Comparison of ENCODE assay signal across 9 mouse cellular contexts in genomic region chr19:48413836-48414235, GRCm38 (mm10).
A peak's percentile ranks its signal among the peaks of the same experiment; 100 is the strongest.
DNase-seq lines count a peak whose midpoint lies in the region; ATAC-seq lines count a peak whose summit lies in the region.
"Had no signal": no experiment of that assay in that cellular context is flagged by ENCODE, and none has a peak within 500 bp of the region (broad histone marks: within the 10 kb centered on the region; RNA-seq: fewer than 3 reads in every experiment).

No protein-coding gene starts in this region.

- WGBS in heart, embryonic 12.5 days: 51% methylated on average over 2 of the region's 2 CpGs
- 59% methylated on average over 2 of the region's 2 CpGs for WGBS in forebrain, embryonic 13.5 days

- no peaks in the 10 kb centered on the region for H3K9me3 ChIP-seq in heart, embryonic 12.5 days (replicated peaks)
- H3K9me3 ChIP-seq in forebrain, embryonic 13.5 days (replicated peaks): no peaks in the 10 kb centered on the region
- H3K9me3 ChIP-seq: heart, embryonic 13.5 days had no signal

- peak; percentile 25 for DNase-seq in heart, adult 11 months
- peak; percentile 13 for DNase-seq in 416B (ENCODE audit: low read depth)
- DNase-seq in c-Kit-positive CD71-negative TER-119-negative erythroid progenitor cells, embryonic 14.5 days (ENCODE audit: low read depth): peak; percentile 7
- peak; percentile 54 for DNase-seq in layer of hippocampus, adult 9-10 months (ENCODE audit: low spot score)
- DNase-seq in right cerebral cortex, postnatal 36 days (ENCODE audit: low spot score in 2 of 2): peak; percentile 12 to 18
- no peak for DNase-seq in gastrocnemius, postnatal 10 days

- no peak for ATAC-seq in heart, embryonic 12.5 days (ENCODE audit: insufficient number of reproducible peaks, low FRiP score)
- ATAC-seq in forebrain, embryonic 13.5 days: no peak

- H3K27me3 ChIP-seq in heart, embryonic 12.5 days (replicated peaks): no peaks in the 10 kb centered on the region
- H3K27me3 ChIP-seq in forebrain, embryonic 13.5 days: no peaks in the 10 kb centered on the region

- peaks cover 4% of the 10 kb centered on the region; the same call in 1 of the 2 replicates for H3K4me1 ChIP-seq in heart, embryonic 12.5 days (replicated peaks)
- H3K4me1 ChIP-seq in forebrain, embryonic 13.5 days: no peaks in the 10 kb centered on the region
- H3K4me1 ChIP-seq: heart, embryonic 13.5 days had no signal

- no peak overlapping the region for H3K27ac ChIP-seq in heart, embryonic 12.5 days (ENCODE audit: poor library complexity, severe bottlenecking)
- H3K27ac ChIP-seq in forebrain, embryonic 13.5 days: no peak overlapping the region
- H3K27ac ChIP-seq: heart, embryonic 13.5 days had no signal

- no peak overlapping the region for H3K4me2 ChIP-seq in heart, embryonic 12.5 days
- H3K4me2 ChIP-seq in forebrain, embryonic 13.5 days: no peak overlapping the region
- H3K4me2 ChIP-seq: heart, embryonic 13.5 days had no signal

- no peak overlapping the region for H3K4me3 ChIP-seq in heart, embryonic 12.5 days
- no peak overlapping the region for H3K4me3 ChIP-seq in forebrain, embryonic 13.5 days
- H3K4me3 ChIP-seq: heart, embryonic 13.5 days had no signal

- no peak overlapping the region for H3K9ac ChIP-seq in heart, embryonic 12.5 days
- no peak overlapping the region for H3K9ac ChIP-seq in forebrain, embryonic 13.5 days
- H3K9ac ChIP-seq: heart, embryonic 13.5 days had no signal

- H3K36me3 ChIP-seq in heart, embryonic 12.5 days: no peaks in the 10 kb centered on the region
- H3K36me3 ChIP-seq in forebrain, embryonic 13.5 days (ENCODE audit: poor library complexity, severe bottlenecking): no peaks in the 10 kb centered on the region
- H3K36me3 ChIP-seq: heart, embryonic 13.5 days had no signal
